Mouse (Mus musculus) thymus, postnatal 0 days (tissue): ENCODE data around the gene Hnrnpa1. TPM values are rescaled to one million over a fixed set of nuclear protein-coding genes. Genes with fewer than 3 reads are reported as not detected.

ENCODE experiments used
- microRNA counts: library from miRNA; unstranded; fragments of <30 nt; microRNA quantifications from one replicate; lab custom pipeline; 2015
- microRNA-seq: library from miRNA; unstranded; fragments of <30 nt; microRNA quantifications from one replicate; pipeline ENCODE4, GENCODE M21; 2016; ENCODE audit warnings: borderline number of aligned reads
- polyA plus RNA-seq: library from polyadenylated mRNA; unstranded; fragments of >200 nt; fragmentation: Nextera tagmentation; extraction: Ambion mirVana; gene quantifications from 2 replicates; pipeline ENCODE4 v1.2.1, GENCODE M21; 2015

The Hnrnpa1 gene
- polyA plus RNA-seq, 1 experiment from 2014 or later, result 713 TPM

MicroRNA genes within 50 kb of the gene (microRNA counts, 519-probe panel; counts per million panel counts)
- microRNA mmu-miR-148b (lab: Ali Mortazavi, UCI), result 4,882 counts per million, percentile 83 among the panel's probes with 10 or more counts

Small RNA genes within 50 kb of the gene (microRNA-seq; reads per million reads assigned to microRNA genes)
- gene Mir148b, result 590 reads per million, percentile 65 among the genes with 10 or more reads in this experiment

Other genes starting within 250 kb of the Hnrnpa1 start
- not detected in 2 replicates for gene Hoxc8, start 249.8 kb upstream of the Hnrnpa1 start, polyA plus RNA-seq
- 0.14 TPM in 1 of 2 replicates, not detected in the other for gene Hoxc6, start 242.2 kb upstream of the Hnrnpa1 start, polyA plus RNA-seq
- gene Hoxc4, start 221.5 kb upstream of the Hnrnpa1 start, polyA plus RNA-seq, result 0.07 and 0.17 TPM in 2 replicates
- gene Smug1, start 73.3 kb upstream of the Hnrnpa1 start, polyA plus RNA-seq, result 7.5 and 8.9 TPM in 2 replicates
- gene Cbx5, start 616 bp upstream of the Hnrnpa1 start, polyA plus RNA-seq, result 55.7 and 60.1 TPM in 2 replicates
- gene Nfe2, start 18.0 kb downstream of the Hnrnpa1 start, polyA plus RNA-seq, result 8.0 and 9.1 TPM in 2 replicates
- 188 and 210 TPM in 2 replicates for gene Copz1, start 32.3 kb downstream of the Hnrnpa1 start, polyA plus RNA-seq
- gene Gpr84, start 70.2 kb downstream of the Hnrnpa1 start, polyA plus RNA-seq, result 0.06 TPM in 1 of 2 replicates, not detected in the other
- 5.0 and 6.0 TPM in 2 replicates for gene Zfp385a, start 99.7 kb downstream of the Hnrnpa1 start, polyA plus RNA-seq
- 9.6 and 10.5 TPM in 2 replicates for gene Itga5, start 126.3 kb downstream of the Hnrnpa1 start, polyA plus RNA-seq
- 0.19 TPM in 1 of 2 replicates, not detected in the other for gene Gtsf1, start 190.0 kb downstream of the Hnrnpa1 start, polyA plus RNA-seq
- gene Gtsf2, start 208.0 kb downstream of the Hnrnpa1 start, polyA plus RNA-seq, result 0.20 and 0.49 TPM in 2 replicates
- gene Nckap1l, start 213.4 kb downstream of the Hnrnpa1 start, polyA plus RNA-seq, result 55.5 and 57.3 TPM in 2 replicates